Mouse (Mus musculus) heart, embryonic 14.5 days (tissue): ENCODE results near the gene Slc39a3. TPM values are rescaled to one million over a fixed set of nuclear protein-coding genes. Genes with fewer than 3 reads are reported as not detected.

Experiments
- polyA plus RNA-seq: library from polyadenylated mRNA; unstranded; fragments of >200 nt; fragmentation: Nextera tagmentation; extraction: Ambion mirVana; gene quantifications from 2 replicates; pipeline ENCODE4 v1.2.1, GENCODE M21; 2014

Gene Slc39a3
- polyA plus RNA-seq, 1 experiment from 2014 or later = 5.2 TPM

Other genes with a start within 250 kb of the Slc39a3 start
- 49.2 and 51.0 TPM in 2 replicates for gene Sf3a2, start 239.2 kb downstream of the Slc39a3 start, polyA plus RNA-seq
- 71.1 and 75.4 TPM in 2 replicates for gene Plekhj1, start 238.8 kb downstream of the Slc39a3 start, polyA plus RNA-seq
- 0.12 TPM in 1 of 2 replicates, not detected in the other for gene Amh, start 232.2 kb downstream of the Slc39a3 start, polyA plus RNA-seq
- gene Jsrp1, start 223.9 kb downstream of the Slc39a3 start, polyA plus RNA-seq = 5.5 and 5.6 TPM in 2 replicates
- gene Oaz1, start 210.8 kb downstream of the Slc39a3 start, polyA plus RNA-seq = 2,025 and 2,172 TPM in 2 replicates
- 0.46 TPM in 2 replicates for gene Lingo3, start 193.4 kb downstream of the Slc39a3 start, polyA plus RNA-seq
- gene Lsm7, start 182.2 kb downstream of the Slc39a3 start, polyA plus RNA-seq = 200 and 230 TPM in 2 replicates
- 21.3 and 23.7 TPM in 2 replicates for gene Sppl2b, start 182.2 kb downstream of the Slc39a3 start, polyA plus RNA-seq
- gene Tmprss9, start 165.6 kb downstream of the Slc39a3 start, polyA plus RNA-seq = 0.05 and 0.07 TPM in 2 replicates
- gene Timm13, start 136.5 kb downstream of the Slc39a3 start, polyA plus RNA-seq = 310 and 338 TPM in 2 replicates
- 7.3 and 8.1 TPM in 2 replicates for gene Lmnb2, start 119.2 kb downstream of the Slc39a3 start, polyA plus RNA-seq
- gene Gadd45b, start 107.4 kb downstream of the Slc39a3 start, polyA plus RNA-seq = 34.5 and 39.8 TPM in 2 replicates
- gene Gng7, start 22.5 kb downstream of the Slc39a3 start, polyA plus RNA-seq = 1.2 and 1.4 TPM in 2 replicates
- not detected in 2 replicates for gene Diras1, start 11.8 kb downstream of the Slc39a3 start, polyA plus RNA-seq
- 133 and 136 TPM in 2 replicates for gene Sgta, start 22.8 kb upstream of the Slc39a3 start, polyA plus RNA-seq
- 18.0 and 20.8 TPM in 2 replicates for gene Thop1, start 32.6 kb upstream of the Slc39a3 start, polyA plus RNA-seq
- gene Creb3l3, start 61.4 kb upstream of the Slc39a3 start, polyA plus RNA-seq = 0.27 and 0.46 TPM in 2 replicates
- gene Map2k2, start 68.5 kb upstream of the Slc39a3 start, polyA plus RNA-seq = 147 and 159 TPM in 2 replicates
- gene Zbtb7a, start 97.8 kb upstream of the Slc39a3 start, polyA plus RNA-seq = 16.8 and 18.8 TPM in 2 replicates
- 33.5 and 34.0 TPM in 2 replicates for gene Pias4, start 130.5 kb upstream of the Slc39a3 start, polyA plus RNA-seq
- gene Eef2, start 139.2 kb upstream of the Slc39a3 start, polyA plus RNA-seq = 331 and 337 TPM in 2 replicates
- gene Dapk3, start 145.6 kb upstream of the Slc39a3 start, polyA plus RNA-seq = 41.5 and 51.0 TPM in 2 replicates
- not detected in 2 replicates for gene 4930442H23Rik, start 146.4 kb upstream of the Slc39a3 start, polyA plus RNA-seq
- 7.4 and 8.3 TPM in 2 replicates for gene Nmrk2, start 164.6 kb upstream of the Slc39a3 start, polyA plus RNA-seq
- gene Atcay, start 193.4 kb upstream of the Slc39a3 start, polyA plus RNA-seq = 0.74 and 0.80 TPM in 2 replicates
- 5.0 and 7.3 TPM in 2 replicates for gene Zfr2, start 195.7 kb upstream of the Slc39a3 start, polyA plus RNA-seq
- gene Matk, start 215.5 kb upstream of the Slc39a3 start, polyA plus RNA-seq = 0.91 and 1.3 TPM in 2 replicates
- 274 and 298 TPM in 2 replicates for gene Mrpl54, start 229.5 kb upstream of the Slc39a3 start, polyA plus RNA-seq
- gene Apba3, start 229.5 kb upstream of the Slc39a3 start, polyA plus RNA-seq = 38.8 and 39.8 TPM in 2 replicates